Mouse (Mus musculus) adrenal gland, adult (tissue): ENCODE measurements around the gene Il16.

Experiments used
- DNase-seq, 2 experiments: peaks; one replicate each; pipeline ENCODE4 v3.0.0; 2022 to 2023; ENCODE audit warnings: low spot score in 1 of 2; ENCODE audit not compliant: inconsistent age in 2 of 2

The Il16 gene

DNA sequence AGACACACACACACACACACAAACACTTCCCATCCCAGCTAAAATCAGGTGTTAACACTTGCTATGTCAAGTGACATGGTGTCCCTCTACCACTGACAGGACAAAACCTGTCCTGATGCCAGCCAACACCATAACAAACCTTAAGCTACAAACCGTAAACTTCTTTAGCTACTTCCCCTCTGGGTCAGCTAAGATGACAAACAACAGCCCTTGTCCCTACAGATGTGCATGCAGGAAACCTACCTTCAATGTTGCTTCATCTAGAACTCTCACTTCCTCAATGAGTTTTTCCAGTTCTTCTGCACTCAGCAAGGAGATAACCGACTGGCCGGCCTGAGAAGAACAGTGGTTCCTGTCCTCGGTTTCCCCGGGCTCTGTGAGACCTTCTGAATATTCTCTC lies 94.9 kb downstream of the Il16 start:
- DNase-seq = no peak

DNA sequence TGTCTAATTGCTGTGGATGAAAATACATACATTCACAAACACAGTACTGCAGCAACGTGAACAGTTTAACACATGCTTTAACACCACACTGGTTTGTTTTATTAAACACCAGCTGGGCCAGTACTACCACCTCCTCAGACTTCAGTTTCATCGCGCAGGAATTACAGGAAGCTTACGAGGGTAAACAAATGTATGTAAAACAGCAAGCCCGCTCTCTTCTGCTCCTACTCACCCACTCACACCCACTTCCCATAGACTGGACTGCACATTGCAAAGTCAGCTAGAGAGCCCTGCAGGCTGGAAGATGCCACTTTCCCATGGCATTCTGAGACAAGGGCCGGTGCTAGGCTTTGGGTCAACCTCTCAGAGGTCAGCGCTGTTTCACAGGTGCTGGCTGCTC lies 96.7 kb downstream of the Il16 start:
- DNase-seq = no peak

DNA sequence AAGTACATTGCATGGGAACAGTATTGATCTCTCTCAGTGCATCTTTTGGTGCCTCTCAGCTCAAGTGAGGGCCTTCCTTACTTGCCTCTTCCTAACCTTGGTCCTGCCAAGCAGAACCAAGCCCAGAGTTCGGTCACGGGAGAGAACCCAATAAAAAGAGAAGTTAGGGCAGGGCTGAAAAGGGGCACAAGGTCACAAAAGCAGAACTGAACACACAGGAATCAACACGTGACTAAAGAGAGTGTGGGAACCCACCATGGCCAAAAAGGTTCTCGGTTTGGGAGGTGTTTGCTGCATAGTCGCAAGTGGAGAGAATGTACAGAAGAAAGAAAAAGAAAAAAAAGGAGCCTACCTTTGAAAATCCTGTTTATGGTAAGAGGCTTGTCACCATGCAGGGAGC lies 100.0 kb downstream of the Il16 start:
- no peak for DNase-seq

DNA sequence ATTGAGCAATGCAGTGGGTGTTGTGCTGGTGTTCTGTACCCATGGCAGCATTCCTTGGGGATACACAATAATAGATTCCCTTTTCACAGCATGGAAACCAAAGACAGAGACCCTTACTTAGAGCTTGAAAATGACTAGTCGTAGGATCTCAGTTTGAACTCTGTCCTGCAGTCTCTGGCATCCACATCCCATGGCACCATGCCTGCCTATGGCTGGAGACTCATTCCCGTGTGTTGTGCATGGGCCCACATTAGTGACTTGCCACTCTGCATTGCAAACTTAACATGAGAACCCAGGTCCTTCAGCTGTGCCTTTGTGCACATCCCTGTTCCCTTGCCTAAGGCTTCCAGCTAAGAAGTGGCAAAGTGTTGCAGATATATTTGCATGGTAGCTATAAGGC lies 100.8 kb downstream of the Il16 start:
- no peak for DNase-seq

DNA sequence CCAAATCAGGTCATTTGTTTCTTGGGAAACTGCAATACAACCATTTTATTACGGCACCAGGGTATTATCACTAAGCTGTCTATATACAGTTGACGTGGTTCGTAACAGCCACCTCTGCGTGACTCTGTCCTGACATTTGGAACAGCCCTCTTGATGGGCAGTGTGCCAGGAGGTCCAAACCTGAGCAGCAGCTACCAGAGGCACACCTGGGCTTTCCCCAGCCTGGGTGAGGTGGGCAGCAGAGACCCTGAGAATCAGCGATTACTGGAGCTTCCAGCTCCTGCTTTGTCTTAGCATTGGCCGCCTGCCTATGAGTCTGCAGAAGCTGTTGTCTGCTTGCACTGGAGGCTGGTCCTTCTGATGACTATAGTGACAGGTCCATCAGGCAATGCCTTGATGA lies 101.9 kb downstream of the Il16 start:
- DNase-seq = no peak

DNA sequence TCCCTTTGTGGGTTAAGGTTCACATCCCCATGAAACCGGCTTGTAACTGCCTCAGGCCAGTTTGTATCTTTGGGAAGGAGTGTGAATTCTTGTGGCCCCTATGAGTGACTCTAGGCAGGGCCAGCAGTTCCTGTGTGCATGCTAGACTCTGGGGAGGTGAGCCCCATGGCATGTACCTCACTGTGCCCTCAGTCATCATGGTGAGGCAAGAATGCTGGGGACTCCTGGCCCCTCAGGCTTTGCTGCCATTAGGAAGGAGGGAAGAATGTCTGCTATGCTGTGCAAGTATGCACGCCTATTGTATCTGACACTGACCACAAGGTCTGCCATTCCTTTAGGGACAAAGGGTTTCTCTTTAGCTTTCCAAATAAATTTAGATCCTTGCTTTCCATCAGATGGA lies 104.4 kb downstream of the Il16 start:
- no peak for DNase-seq

DNA sequence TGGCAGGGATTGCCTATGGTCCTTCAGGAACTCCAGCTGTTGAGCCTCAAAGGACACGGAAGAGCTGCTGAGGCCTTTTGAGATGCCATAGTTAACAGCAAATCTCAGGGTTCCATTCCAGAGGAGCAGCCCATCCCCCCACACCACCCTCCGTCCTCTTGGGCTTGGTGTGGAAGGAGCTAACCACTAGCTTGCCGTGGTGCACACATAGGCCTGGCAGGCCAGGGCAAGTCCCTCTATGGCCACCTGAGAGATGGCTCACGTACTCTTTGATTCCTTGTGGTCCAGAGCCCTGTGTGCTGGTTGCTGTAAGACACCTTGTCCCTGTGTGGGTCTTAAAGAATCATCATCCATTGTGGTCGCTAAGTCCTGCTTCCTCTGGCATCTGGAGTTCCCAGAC lies 104.9 kb downstream of the Il16 start:
- DNase-seq = no peak

DNA sequence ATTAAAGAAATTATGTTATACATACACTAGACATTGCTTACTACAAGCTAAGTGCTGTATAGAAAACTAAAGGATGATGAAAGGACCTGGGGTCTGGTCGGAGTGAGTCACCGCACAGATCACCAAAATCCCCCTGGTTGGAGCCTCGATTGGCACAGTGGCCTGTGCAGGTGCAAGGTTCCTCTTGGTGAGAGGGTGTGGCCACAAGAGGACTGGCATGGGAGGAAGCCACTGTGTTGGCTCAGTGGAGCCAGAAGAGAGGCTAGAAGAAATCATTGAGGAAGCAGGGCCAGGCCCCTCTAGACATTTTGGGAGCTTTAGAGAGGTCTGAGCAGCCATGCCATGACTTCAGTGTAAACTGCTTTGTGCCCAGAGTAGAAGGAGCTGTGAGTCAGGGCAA lies 106.4 kb downstream of the Il16 start:
- DNase-seq = no peak

DNA sequence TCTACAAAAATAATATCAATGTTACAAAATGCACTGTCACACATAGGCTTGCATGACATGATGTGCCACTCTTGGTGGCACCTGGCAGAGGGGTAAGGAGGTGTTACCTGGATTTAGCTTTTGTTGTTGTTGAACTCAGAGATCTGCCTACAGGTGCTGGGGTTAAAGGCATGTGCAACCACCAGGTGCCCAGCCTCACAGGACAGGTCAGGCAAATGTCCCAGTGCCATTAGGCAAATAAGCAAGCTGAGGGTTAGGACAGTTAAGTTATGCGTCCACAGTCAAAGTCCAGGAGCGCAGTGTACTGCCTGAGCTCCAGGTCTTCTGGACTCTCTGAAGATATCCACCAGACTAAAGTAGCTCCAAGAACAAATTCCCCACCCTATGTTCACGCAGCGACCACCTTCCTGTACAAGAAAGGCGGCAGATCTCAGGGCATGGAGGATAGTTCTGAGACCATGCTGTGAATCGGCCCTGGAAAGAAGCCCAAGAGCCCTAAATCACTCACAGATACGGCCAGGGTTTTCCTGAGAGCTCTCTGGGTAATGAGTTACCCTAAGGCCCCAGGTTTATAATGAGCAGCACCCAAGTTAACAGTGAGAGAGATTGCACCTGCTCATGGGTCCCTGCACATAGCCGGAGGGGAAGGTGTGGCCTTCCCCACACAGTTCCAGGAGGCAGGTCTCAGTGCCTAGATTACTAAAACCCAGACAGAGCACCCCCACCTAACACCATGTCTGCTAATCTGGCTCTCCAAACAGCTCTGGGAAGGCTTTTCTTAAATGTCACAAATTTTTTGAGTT lies 107.5 kb downstream of the Il16 start:
- no peak for DNase-seq

DNA sequence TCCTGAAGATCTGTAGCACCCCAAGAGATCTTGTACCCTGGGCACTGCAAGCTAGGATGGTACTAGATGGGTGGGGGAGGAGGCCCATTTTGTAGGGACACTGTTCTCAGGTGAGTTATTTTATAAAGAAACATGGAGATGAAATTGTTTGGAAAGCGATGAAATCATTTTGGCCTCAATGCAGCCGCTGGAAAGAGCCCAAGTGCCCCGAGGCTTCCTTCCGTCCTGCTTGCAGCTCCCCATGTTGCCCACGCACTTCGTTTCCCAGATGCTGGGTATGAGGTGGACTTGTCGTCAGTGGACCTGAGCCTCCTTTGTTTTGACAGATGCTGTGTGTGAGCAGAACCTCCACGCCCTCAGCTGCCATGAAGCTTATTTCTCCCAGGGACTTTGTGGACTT lies 109.1 kb downstream of the Il16 start:
- DNase-seq = no peak

DNA sequence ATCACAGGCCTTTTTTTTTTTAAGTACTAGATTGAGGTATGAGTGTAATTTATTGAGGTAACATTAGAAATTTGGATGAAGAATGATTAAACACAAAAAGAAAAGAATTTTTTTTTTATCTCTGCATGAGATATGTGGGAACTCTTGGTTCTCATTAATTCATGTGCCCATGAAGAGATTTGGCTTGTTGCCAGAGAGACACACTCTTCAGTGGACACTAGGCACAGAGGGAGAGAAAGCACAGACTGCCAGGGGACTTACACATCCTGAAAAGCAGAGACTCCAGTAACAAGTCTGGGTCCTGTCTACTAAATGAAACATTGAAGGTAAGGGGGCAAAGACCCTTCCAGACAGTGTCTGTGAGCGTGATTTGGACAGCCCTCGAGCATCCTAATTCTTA lies 109.8 kb downstream of the Il16 start:
- DNase-seq = no peak

DNA sequence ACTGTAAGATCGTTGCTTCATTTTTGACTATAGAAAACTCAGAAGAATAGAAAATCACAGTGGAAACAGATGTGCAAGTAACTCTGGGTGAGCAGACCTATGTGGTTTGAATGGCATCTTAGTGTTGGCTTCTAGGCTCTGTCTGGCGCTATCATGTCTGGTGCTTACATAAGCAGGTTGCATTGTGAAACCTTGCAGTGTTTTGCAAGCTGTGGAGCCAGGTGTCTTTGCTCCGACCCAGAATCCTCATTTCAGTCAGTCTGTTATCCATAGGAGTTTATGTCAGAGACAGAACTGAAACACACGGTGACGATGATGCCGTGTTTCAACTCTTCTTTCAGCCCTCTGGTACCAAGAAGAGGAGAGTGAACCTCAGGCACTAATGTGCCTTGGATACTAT lies 111.7 kb downstream of the Il16 start:
- DNase-seq = no peak

DNA sequence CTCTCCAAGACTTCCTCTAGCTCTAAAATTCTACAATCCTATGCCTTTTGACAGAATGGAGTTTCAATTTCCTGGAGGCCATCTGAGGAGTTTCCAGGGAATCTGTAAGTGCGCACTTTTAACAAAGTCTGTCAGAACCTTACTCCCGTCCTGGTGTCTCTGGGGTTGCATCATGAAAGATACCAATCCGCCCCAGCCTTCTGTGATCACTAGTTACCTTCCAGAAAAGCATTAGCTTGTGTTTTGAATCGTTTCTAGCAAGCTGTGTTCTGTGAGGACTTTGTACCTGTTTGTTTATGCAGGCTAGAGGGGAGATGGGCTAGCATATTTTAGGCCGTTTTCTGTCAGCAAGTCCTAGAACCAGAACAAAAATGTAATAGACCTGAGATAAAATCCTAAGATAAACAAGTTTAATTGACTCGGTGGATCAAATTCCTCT lies 112.8 kb downstream of the Il16 start:
- no peak for DNase-seq

DNA sequence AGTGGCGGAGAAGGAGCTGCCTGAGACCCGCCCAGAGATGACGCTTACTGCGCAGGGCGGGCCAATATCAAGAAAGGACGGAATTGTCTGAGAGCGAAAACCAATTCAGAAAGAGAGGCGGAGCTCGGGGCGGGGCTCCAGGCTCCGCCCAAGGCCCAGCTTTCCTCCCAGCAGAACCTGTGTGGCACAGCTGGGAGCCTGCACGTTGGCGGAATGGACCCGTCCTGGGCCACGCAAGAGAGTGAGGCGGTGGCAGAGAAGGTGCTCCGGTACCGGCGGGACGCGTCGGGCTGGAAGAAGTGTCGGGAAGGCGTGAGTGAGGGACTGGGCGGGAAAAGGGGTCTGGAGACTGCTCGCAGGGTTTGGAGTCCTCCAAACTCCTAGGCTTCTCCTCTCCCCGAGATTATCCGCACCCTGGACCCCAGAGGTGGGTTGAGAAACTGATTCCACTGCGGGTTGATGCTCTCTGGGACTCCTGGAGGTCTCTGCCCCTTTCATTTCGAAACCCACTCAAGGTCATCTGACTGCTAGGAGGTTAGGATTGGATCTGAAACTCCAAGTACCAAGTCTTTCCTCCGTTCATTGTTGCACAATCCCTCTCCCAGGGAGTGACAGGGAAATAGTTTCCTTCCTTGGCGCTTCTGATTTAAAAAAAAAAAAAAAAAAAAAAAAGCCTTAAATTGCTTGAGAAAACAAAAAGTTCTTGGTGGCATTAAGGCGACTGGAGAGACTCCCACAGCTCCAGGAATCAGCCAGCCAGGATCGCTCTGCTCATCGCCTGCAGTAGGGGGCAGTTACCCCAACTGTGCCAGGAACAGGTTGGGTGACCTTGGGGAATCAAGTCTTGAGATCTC lies 113.5 kb downstream of the Il16 start, which contains the start of gene Stard5:
Gene Stard5 (plus strand): TSS at position 132 of the 854 bp plus-strand sequence.
- DNase-seq = peak; percentile 96 to 98

DNA sequence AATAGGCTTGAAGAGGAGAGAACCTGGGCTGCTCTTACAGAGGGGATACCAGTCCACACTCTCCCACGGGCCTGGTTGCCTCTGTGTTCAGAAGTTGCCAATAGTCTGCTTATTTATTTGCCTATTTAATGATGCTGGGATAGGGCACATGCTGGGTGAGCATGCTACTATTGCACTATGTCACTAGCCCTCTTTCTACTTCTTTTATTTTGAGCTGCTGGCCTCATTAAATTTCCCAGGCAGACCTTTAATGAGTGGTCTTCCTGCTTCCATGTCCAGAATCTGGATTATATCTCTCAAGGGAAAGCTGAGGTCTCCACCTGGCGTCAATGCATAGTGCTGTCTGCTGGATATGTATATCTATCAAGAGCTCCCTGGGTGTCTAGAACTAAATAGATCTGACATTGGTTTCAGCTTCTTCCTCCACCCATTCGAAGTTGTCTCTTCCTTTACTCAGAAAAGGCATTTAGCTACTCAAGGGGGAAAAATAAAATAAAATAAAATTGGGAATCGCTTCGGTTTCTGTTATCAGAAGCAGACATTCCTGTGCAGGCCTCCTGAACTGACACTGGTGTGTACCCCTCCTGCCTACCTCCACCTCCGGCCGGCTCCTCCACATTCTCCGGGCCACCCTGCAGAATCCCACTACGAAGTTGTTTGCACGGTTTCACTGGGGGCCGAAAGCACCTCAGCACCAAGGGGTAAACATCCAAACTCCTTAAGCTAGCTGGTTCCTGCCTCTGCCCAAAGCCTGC lies 114.3 kb downstream of the Il16 start:
- DNase-seq = no peak

DNA sequence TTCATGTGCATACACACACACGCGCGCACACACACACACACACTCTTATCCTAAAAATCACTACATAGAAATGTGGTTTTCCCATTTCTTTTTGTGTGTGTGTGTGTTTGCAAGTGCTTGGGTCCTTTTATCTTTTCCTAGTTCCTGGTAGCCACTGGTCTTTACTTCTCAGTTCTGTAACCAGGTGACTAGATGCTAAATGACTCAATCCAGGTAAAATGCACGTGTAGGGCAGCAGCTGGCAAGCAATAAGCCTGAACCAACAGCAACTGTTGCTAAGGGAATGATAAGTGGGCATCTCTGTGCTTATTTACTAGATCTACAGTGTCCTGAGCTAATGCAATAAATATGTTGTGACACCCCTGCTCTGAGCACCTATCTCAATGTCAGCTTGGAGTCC lies 118.2 kb downstream of the Il16 start:
- DNase-seq = no peak

DNA sequence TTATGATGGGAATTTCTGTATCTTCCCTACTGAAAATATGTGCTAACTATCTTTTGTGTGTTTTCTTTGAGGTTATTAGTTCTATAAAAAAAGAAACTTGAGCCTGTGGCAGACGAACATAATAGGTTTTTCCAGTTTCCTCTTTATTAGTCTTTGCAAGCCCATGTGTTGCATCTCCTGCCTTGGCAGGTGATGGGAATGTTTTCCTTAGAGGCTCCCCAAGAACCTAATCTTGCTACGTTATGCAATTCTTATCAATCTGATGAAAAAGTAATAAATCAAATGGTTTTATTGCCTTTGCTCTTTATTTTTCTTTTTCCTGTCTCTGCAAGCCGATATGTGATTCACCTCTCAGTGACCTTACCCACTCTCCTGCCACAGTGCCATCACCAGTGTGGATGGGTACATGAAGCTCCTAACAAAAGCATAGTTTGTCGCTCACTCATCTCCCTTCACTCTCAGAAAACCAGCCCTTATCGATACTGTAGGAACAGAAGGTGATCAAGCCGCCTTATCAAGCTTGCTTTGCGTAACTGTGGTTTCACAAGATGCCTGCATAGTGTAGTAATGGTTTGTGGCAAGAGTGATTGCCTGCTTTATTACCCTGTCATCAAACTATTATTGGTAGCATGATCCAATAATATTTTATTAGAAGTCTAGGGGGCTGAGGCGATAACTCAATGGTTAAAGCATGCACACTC lies 118.8 kb downstream of the Il16 start:
- DNase-seq = peak; percentile 55 to 59

DNA sequence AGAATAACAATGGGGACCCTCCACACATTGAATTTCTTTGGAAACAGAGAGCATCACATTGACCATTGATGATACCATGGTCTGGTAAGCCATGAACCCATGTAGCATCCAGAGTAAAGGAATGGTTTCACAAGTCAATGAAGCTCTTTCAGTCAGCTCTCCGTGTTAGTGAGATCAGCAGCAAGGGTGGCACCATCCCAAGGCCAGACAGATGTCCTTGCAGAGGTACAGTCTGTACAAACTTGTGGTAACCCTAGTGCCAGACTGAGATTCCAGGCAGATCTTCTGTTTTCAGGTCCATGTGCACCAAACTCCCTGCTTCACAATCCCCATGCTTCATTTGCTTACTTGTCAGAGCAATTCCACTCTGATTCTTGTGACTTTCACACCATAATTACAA lies 121.5 kb downstream of the Il16 start:
- DNase-seq = peak; percentile 77 to 89

DNA sequence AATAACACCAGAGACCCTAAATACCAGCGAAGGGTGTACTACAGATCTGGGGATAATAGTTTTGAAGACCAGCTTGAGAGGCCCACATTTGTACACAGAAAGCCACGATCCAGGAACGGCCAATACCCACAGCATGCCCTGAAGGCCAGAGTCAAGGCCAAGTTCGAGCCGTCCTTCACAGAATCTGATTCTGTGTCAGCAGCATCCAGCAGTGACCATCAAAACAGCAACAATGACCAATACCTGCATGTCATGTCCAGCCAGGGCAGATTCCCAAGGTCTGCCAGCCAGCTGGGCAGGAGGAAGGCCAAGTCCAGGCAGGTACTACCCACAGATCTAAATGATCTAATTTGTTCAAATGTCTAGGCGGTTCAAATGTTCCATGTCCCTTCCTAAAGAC lies 122.9 kb downstream of the Il16 start:
- DNase-seq = peak; percentile 68 to 82

DNA sequence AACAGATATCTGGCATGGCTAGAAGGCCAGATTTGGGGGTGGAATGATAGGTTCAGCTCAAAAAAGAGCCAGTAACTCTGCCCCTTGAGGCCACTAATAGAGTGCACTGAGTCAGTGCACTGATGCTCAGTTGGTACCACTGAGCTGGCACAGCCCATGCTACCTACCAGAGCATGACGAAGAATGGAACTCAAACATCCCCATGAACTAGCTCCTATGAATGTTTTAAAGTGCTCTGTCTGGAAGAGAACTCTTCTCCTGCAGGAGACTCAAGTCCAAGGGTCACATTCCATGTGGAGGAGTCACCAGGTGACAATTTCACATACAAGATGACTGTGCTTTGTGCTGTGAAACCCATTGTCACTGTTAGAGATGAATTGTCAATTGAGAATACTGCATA lies 126.8 kb downstream of the Il16 start:
- no peak for DNase-seq

DNA sequence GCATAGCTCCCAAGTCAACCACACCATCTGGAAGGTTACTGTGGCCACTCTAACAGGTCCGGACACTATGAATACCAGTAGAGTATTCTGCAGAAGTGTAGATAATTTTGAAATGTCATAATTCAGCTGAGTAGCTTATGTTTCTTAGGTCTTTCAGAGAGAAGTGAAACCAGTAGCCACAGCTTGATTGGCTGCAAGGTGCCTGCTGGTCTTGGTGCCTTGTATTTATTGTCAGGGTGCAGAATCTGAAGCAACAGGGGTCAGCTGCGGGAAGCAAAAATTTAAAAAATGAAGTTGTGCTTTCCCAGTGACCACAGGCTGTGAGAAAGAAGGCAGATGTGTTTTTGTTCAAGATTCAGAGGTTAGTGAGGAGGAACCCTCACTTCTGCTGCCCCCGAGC lies 129.3 kb downstream of the Il16 start:
- no peak for DNase-seq
